Mouse (Mus musculus) hindbrain, embryonic 12.5 days (tissue): ENCODE data around the gene Pdlim3. TPM values are rescaled to one million over a fixed set of nuclear protein-coding genes. Genes with fewer than 3 reads are reported as not detected.

ENCODE experiments used
- ATAC-seq: fragments of 200-750 bp; cut with Nextera tagmentation; 2 replicates; pipeline ENCODE4 v1.8.0; 2017; ENCODE audit warnings: moderate TSS enrichment; ENCODE audit not compliant: low FRiP score
- H3K27ac ChIP-seq: fragments of 300-500 bp; sonication (generic); 2 replicates; pipeline ENCODE4 v1.5.1; 2016; ENCODE audit warnings: mild to moderate bottlenecking
- H3K27me3 ChIP-seq: fragments of 300-500 bp; sonication (generic); 2 replicates; pipeline ENCODE4 v1.6.1; 2016; ENCODE audit warnings: mild to moderate bottlenecking
- H3K36me3 ChIP-seq: fragments of 300-500 bp; sonication (generic); 2 replicates; pipeline ENCODE4 v1.6.1; 2016; ENCODE audit warnings: mild to moderate bottlenecking
- H3K4me1 ChIP-seq: fragments of 300-500 bp; sonication (generic); 2 replicates; pipeline ENCODE4 v1.6.1; 2016
- H3K4me2 ChIP-seq: fragments of 300-500 bp; sonication (generic); replicated peaks from 2 replicates; pipeline ENCODE4 v1.6.1; 2016; ENCODE audit warnings: mild to moderate bottlenecking
- H3K4me3 ChIP-seq: fragments of 300-500 bp; sonication (generic); 2 replicates; pipeline ENCODE4 v1.5.1; 2016; ENCODE audit warnings: mild to moderate bottlenecking
- H3K9ac ChIP-seq: fragments of 300-500 bp; sonication (generic); 2 replicates; pipeline ENCODE4 v1.6.1; 2016; ENCODE audit warnings: mild to moderate bottlenecking, moderate library complexity
- H3K9me3 ChIP-seq: fragments of 300-500 bp; sonication (generic); replicated peaks from 2 replicates; pipeline ENCODE4 v1.6.1; 2016; ENCODE audit warnings: mild to moderate bottlenecking
- WGBS: fragments of 180-500 bp; shearing (Covaris S2); methylation state at CpG from one replicate; pipeline ENCODE4 v1.1.7; 2016; 5-methylcytosine and 5-hydroxymethylcytosine counted together
- polyA plus RNA-seq: library from polyadenylated mRNA; unstranded; fragments of >200 nt; fragmentation: Nextera tagmentation; extraction: Ambion mirVana; gene quantifications from 2 replicates; pipeline ENCODE4 v1.2.1, GENCODE M21; 2016

Gene Pdlim3
- polyA plus RNA-seq, 1 experiment from 2014 or later = 5.7 TPM

- Histone ChIP-seq H3K9me3 (0 out of 2 replicates have a peak, but pooled peaks cover 6% of the 10 kb centered on the region), H3K27me3 (no peaks in the 10 kb centered on the region), H3K36me3 (no peaks in the 10 kb centered on the region), H3K4me2 (no peak overlapping the region), H3K9ac (no peak overlapping the region), H3K4me3 (no peak overlapping the region), H3K27ac (no peak overlapping the region), H3K4me1 (peaks cover 10% of the 10 kb centered on the region)
- no peak for ATAC-seq
- WGBS = 92% methylated on average over 7 of the region's 7 CpGs
These were observed 7.6 kb upstream of the Pdlim3 start for GRCm38 (mm10) chr8:45877680-45878079.

- ATAC-seq = no peak
- Histone ChIP-seq H3K27me3 (peaks cover 15% of the 10 kb centered on the region), H3K27ac (no peak overlapping the region), H3K9ac (no peak overlapping the region), H3K9me3 (0 out of 2 replicates have a peak, but pooled peaks cover 6% of the 10 kb centered on the region), H3K36me3 (no peaks in the 10 kb centered on the region), H3K4me1 (peaks cover 14% of the 10 kb centered on the region), H3K4me3 (no peak overlapping the region), H3K4me2 (no peak overlapping the region)
- WGBS = 85% methylated on average over 3 of the region's 3 CpGs
These were observed 4.8 kb upstream of the Pdlim3 start for GRCm38 (mm10) chr8:45880457-45880856.

GRCm38 (mm10) chr8:45881726-45882125 is 3.5 kb upstream of the Pdlim3 start:
- Histone ChIP-seq H3K36me3 (no peaks in the 10 kb centered on the region), H3K4me1 (peaks cover 15% of the 10 kb centered on the region), H3K27me3 (peaks cover 18% of the 10 kb centered on the region), H3K27ac (no peak overlapping the region), H3K9me3 (0 out of 2 replicates have a peak, but pooled peaks cover 6% of the 10 kb centered on the region), H3K4me2 (no peak overlapping the region), H3K9ac (no peak overlapping the region), H3K4me3 (no peak overlapping the region)
- 96% methylated on average over 8 of the region's 8 CpGs for whole genome bisulfite sequencing
- no peak for ATAC-seq

- peaks cover 18% of the 10 kb centered on the region for H3K27me3 ChIP-seq
- ATAC-seq = no peak
- 0 out of 2 replicates have a peak, but pooled peaks cover 6% of the 10 kb centered on the region for H3K9me3 ChIP-seq
- H3K4me2 ChIP-seq = no peak overlapping the region
- WGBS = 64% methylated on average over 4 of the region's 4 CpGs
- peaks cover 15% of the 10 kb centered on the region for H3K4me1 ChIP-seq
- no peak overlapping the region for H3K4me3 ChIP-seq
- no peak overlapping the region for H3K9ac ChIP-seq
- no peaks in the 10 kb centered on the region for H3K36me3 ChIP-seq
- H3K27ac ChIP-seq = no peak overlapping the region
These were observed 1.5 kb upstream of the Pdlim3 start for GRCm38 (mm10) chr8:45883793-45884192.

GRCm38 (mm10) chr8:45884552-45884951 is 709 bp upstream of the Pdlim3 start:
- 18% methylated on average over 13 of the region's 13 CpGs for WGBS
- Histone ChIP-seq H3K4me1 (peaks cover 15% of the 10 kb centered on the region), H3K27me3 (peaks cover 18% of the 10 kb centered on the region), H3K4me3 (peak overlapping the region; percentile 34), H3K9ac (no peak overlapping the region), H3K36me3 (no peaks in the 10 kb centered on the region), H3K27ac (no peak overlapping the region), H3K9me3 (0 out of 2 replicates have a peak, but pooled peaks cover 6% of the 10 kb centered on the region), H3K4me2 (peak overlapping the region; percentile 71)
- 0 out of 2 replicates have a peak, but pooled peaks have one; percentile 29 for ATAC-seq

- H3K9ac ChIP-seq = 0 out of 2 replicates have a peak overlapping the region, but pooled peaks have one; percentile 19
- H3K27me3 ChIP-seq = peaks cover 18% of the 10 kb centered on the region
- no peaks in the 10 kb centered on the region for H3K36me3 ChIP-seq
- H3K4me1 ChIP-seq = peaks cover 15% of the 10 kb centered on the region
- ATAC-seq = peak; percentile 21; the same call in 1 of the 2 replicates
- H3K4me2 ChIP-seq = peak overlapping the region; percentile 71
- H3K9me3 ChIP-seq = no peaks in the 10 kb centered on the region
- 28% methylated on average over 2 of the region's 2 CpGs for WGBS
- H3K4me3 ChIP-seq = peak overlapping the region; percentile 34
- H3K27ac ChIP-seq = no peak overlapping the region
These were observed 514 bp downstream of the Pdlim3 start for GRCm38 (mm10) chr8:45885775-45886174.

- H3K9ac ChIP-seq = no peak overlapping the region
- no peak overlapping the region for H3K4me3 ChIP-seq
- peaks cover 10% of the 10 kb centered on the region for H3K4me1 ChIP-seq
- H3K36me3 ChIP-seq = no peaks in the 10 kb centered on the region
- 97% methylated on average over 7 of the region's 7 CpGs for WGBS
- H3K27ac ChIP-seq = no peak overlapping the region
- ATAC-seq = no peak
- H3K27me3 ChIP-seq = peaks cover 5% of the 10 kb centered on the region; the same call in 1 of the 2 replicates
- H3K9me3 ChIP-seq = no peaks in the 10 kb centered on the region
- H3K4me2 ChIP-seq = no peak overlapping the region
These were observed 4.5 kb downstream of the Pdlim3 start for GRCm38 (mm10) chr8:45889737-45890136.

- no peak for ATAC-seq
These were observed 11.3 kb downstream of the Pdlim3 start for GRCm38 (mm10) chr8:45896590-45896989.

GRCm38 (mm10) chr8:45899783-45900182 is 14.5 kb downstream of the Pdlim3 start:
- peaks cover 4% of the 10 kb centered on the region; the same call in 1 of the 2 replicates for H3K4me1 ChIP-seq
- H3K36me3 ChIP-seq = no peaks in the 10 kb centered on the region
- no peaks in the 10 kb centered on the region for H3K27me3 ChIP-seq
- ATAC-seq = 0 out of 2 replicates have a peak, but pooled peaks have one; percentile 56
- 0 out of 2 replicates have a peak, but pooled peaks cover 4% of the 10 kb centered on the region for H3K9me3 ChIP-seq
- no peak overlapping the region for H3K27ac ChIP-seq
- 60% methylated on average over 3 of the region's 3 CpGs for WGBS
- H3K4me2 ChIP-seq = no peak overlapping the region
- H3K9ac ChIP-seq = no peak overlapping the region
- H3K4me3 ChIP-seq = no peak overlapping the region

More at GRCm38 (mm10) chr8:45896590-45896989, 11.3 kb downstream of the Pdlim3 start:
- no peak overlapping the region for H3K4me2 ChIP-seq
- H3K9ac ChIP-seq = no peak overlapping the region
- no peak overlapping the region for H3K4me3 ChIP-seq
- no peaks in the 10 kb centered on the region for H3K27me3 ChIP-seq
- peaks cover 4% of the 10 kb centered on the region; the same call in 1 of the 2 replicates for H3K4me1 ChIP-seq
- H3K27ac ChIP-seq = no peak overlapping the region
- WGBS = 88% methylated on average over 3 of the region's 3 CpGs
- H3K36me3 ChIP-seq = no peaks in the 10 kb centered on the region
- 0 out of 2 replicates have a peak, but pooled peaks cover 4% of the 10 kb centered on the region for H3K9me3 ChIP-seq

- no peak overlapping the region for H3K4me2 ChIP-seq
- H3K4me1 ChIP-seq = peaks cover 4% of the 10 kb centered on the region; the same call in 1 of the 2 replicates
- 85% methylated on average over 8 of the region's 8 CpGs for WGBS
- no peak overlapping the region for H3K9ac ChIP-seq
- no peaks in the 10 kb centered on the region for H3K27me3 ChIP-seq
- no peak overlapping the region for H3K4me3 ChIP-seq
- ATAC-seq = no peak
- H3K27ac ChIP-seq = no peak overlapping the region
- no peaks in the 10 kb centered on the region for H3K9me3 ChIP-seq
- no peaks in the 10 kb centered on the region for H3K36me3 ChIP-seq
These were observed 16.4 kb downstream of the Pdlim3 start for GRCm38 (mm10) chr8:45901626-45902025.

- H3K27ac ChIP-seq = no peak overlapping the region
- WGBS = 38% methylated on average over 3 of the region's 3 CpGs
- no peak overlapping the region for H3K4me2 ChIP-seq
- no peak overlapping the region for H3K9ac ChIP-seq
- ATAC-seq = no peak
- no peak overlapping the region for H3K4me3 ChIP-seq
- H3K4me1 ChIP-seq = peaks cover 4% of the 10 kb centered on the region; the same call in 1 of the 2 replicates
- no peaks in the 10 kb centered on the region for H3K9me3 ChIP-seq
- no peaks in the 10 kb centered on the region for H3K27me3 ChIP-seq
- H3K36me3 ChIP-seq = no peaks in the 10 kb centered on the region
These were observed 18.4 kb downstream of the Pdlim3 start for GRCm38 (mm10) chr8:45903659-45904058.

- 86% methylated on average over 7 of the region's 7 CpGs for WGBS
- Histone ChIP-seq H3K27me3 (no peaks in the 10 kb centered on the region), H3K9me3 (no peaks in the 10 kb centered on the region), H3K4me3 (no peak overlapping the region), H3K27ac (no peak overlapping the region), H3K9ac (no peak overlapping the region), H3K4me1 (no peaks in the 10 kb centered on the region), H3K4me2 (no peak overlapping the region), H3K36me3 (no peaks in the 10 kb centered on the region)
- ATAC-seq = no peak
These were observed 20.5 kb downstream of the Pdlim3 start for GRCm38 (mm10) chr8:45905591-45906250.

- no peak overlapping the region for H3K9ac ChIP-seq
- no peak for ATAC-seq
- H3K4me3 ChIP-seq = no peak overlapping the region
- H3K4me2 ChIP-seq = no peak overlapping the region
- WGBS = 93% methylated on average over 4 of the region's 4 CpGs
- H3K4me1 ChIP-seq = no peaks in the 10 kb centered on the region
- no peaks in the 10 kb centered on the region for H3K9me3 ChIP-seq
- H3K27ac ChIP-seq = no peak overlapping the region
- H3K36me3 ChIP-seq = no peaks in the 10 kb centered on the region
- H3K27me3 ChIP-seq = no peaks in the 10 kb centered on the region
These were observed 21.0 kb downstream of the Pdlim3 start for GRCm38 (mm10) chr8:45906251-45906619.
